Mouse (Mus musculus) gastrocnemius, postnatal 10 days (tissue): ENCODE measurements around the gene Dnajc13. TPM values are rescaled to one million over a fixed set of nuclear protein-coding genes. Genes with fewer than 3 reads are reported as not detected.

Experiments used
- DNase-seq: peaks from one replicate; pipeline ENCODE4 v3.0.0; 2021; ENCODE audit warnings: mixed read lengths
- total RNA-seq, 2 experiments: library from RNA; stranded (reverse); gene quantifications; 2 replicates each; pipeline ENCODE4 v1.2.3; 2021

Dnajc13 gene
- total RNA-seq, 2 experiments from 2014 or later: 25.8 to 32.5 TPM

DNA sequence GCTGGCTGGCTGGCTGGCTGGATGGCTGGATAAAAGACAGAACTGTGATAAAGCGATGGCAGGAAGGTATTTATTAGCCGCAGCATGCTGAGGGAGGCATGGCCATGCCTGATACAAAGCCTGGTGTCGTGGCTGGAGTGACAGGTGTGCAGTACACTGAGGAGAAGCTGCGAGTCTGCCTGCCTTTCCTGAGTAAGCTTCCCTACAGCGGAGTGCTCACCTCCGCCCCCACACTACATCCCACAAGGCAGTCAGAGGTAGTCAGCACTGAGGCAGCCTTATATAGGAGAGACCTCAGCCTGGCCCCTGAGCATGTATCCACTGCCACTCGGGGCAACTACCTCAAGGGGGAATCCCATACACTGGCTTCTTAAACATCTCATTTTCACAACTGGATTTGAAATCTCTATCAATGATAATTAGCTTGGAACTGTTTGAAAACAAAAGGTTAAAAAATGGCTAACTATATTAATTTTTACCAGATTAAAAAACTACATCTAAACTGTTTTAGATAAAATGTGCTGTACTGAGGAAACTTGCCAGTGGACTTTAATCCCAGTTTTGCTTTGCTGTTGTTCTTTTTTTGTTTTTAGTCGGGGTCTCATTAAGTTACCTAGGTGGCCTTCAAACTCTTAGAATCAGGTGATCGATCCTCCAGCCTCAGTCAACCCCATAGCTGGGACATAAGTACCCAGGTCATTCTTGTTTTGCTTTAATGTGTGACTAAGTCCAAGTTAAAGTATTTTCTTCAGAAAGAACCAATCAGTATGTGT is 8.1 kb downstream of the Dnajc13 start:
- no peak for DNase-seq

DNA sequence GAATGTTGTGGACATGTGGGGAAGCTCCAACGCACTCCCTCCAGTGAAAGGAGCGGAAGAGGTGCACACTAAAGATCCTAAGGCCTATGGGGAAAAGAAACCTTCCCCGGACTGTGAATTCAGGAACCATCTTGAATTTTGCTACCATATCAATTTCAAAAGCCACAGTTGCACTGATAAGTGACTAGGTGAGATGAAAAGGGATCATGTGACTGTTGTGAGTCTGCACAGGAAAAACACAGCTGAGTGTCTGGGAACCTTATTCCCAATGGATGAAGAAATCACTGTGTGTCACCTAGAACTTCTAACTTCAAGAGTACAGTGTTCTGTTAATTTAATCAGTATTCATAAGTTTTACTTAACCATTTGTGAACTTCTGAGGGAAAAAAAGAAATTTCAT is 10.1 kb downstream of the Dnajc13 start:
- no peak for DNase-seq

DNA sequence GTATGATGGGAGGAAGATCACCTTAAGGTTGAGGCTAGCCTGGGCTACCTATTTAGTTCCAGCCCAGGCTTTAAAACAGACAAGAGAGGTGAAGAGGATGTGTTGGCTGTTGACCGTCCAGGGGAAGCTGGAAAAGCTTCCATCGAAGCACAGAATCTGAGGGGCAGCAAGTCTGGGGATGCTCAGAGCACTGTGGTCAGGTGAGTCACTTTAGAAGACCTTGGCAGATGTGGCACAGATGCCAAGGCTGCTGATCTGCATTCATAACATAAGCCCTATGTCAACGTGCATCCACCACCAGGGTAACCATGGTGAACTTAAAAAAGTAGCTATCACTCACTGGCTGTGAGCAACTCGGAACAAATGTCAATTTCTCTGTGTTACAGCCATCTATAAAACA is 11.0 kb downstream of the Dnajc13 start:
- DNase-seq: no peak

DNA sequence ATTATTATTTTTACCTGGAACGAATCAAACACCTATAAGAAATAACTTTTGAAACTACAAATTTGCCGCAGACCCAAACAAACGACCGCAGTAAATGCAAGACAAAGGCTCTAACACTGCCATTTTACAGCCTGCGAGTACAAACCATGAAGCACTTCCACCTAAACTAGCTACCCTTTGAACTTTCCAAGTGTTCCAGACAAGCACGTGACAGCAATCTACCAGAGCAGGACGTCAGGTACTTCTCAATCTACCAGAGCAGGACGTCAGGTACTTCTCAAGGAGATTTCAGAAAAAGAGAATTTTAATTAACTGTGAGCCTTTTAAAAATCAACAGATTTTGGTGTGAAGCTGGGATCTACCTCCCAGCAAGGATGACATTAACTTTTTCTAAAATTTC is 11.6 kb downstream of the Dnajc13 start:
- DNase-seq: no peak

DNA sequence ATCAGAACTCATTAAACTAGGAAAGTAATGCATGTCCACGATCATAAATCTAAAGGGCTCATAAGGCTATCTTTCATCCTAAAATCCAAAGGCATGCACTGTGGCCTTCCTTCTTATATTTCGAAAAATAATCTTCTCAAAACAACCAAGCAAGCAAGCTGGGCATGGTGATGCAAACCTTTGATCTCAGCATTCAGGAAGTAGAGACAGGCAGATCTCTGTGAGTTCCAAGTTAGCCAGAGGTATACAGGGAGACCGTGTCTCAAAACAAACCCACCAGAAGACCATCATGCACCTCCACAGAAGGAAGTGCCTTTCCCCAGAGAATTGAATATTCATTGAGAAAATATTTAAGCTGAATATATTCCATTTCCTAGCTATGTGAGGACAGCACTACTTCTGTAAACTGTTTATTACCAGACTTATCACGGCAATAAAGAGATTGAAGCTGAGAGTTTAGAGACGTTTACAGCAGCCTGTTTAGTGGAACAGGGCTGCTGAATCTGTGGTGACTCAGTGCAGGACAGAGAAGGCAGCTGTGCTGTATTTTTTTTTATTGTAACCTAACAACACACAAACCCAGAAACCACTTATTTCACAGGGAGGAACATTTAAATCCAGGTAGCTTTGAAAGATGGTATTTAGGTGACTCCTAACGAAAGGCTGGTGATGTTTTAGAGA is 15.3 kb downstream of the Dnajc13 start:
- no peak for DNase-seq

DNA sequence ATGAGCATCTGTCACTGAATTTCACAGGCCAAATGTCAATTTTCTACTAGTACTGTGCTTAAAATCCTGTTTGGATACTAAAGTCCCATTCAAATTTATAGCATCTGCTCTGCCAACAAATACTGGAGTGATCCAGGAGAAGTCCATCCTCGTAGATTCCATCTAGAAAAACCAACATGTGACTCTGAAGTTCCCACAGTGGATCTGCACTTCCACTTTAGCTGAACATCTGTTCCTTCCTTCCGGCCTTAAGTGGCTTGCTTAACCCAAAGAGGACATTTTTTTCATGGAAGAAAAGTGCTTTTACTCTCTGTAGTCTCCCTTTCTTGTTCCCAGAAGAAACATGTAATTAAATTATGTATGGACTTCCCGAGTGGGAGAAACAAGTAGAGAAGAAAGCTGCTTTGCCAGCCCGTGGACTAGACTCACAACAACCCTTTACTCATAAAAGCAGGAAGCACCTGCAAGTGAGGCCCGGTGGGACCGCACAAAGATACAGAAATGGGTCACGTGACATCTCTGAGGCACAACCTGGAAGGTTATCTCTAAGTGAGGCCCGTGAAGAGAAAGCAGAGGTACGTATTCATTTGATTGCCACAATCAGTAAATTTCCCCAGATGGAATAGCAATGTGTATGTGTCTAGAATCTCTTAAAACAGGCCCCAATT is 18.8 kb downstream of the Dnajc13 start:
- no peak for DNase-seq

DNA sequence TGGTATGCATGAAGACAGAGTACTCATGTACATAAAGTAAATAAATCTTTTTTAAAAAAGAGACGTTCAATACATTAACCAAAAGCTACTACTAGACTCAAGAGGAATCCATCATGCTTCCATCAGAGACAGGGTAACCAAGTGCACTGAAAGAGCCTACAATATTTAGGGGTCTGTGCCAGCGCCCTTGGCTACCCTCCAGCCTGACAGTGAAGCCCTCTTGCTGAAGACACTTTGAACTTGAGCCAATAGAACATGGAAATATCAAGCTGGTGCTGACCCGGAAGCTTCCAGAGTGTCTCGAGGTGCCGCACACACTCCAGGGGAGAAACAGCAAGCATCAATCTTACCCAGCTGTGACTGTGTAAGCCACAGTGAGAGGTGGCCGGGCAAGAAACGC is 22.6 kb downstream of the Dnajc13 start:
- DNase-seq: no peak

DNA sequence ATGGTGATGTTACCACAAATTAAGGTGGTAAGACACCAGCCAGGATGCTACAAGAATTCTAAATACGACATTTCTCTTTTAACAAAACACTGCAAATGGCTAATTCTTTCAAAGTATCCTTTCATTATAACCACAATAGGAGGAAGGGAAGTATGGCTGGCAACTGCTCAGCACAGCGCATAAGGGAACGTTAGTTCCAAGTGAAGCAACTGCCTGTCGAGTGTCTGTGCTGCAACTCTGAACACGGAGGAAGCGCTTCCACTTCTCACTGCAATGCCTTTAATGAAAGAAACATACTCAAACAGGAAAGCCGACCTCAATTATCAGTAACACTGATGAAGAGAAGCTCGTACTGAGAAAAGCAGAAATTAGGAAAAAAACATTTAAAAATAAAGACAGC is 23.7 kb downstream of the Dnajc13 start:
- no peak for DNase-seq

DNA sequence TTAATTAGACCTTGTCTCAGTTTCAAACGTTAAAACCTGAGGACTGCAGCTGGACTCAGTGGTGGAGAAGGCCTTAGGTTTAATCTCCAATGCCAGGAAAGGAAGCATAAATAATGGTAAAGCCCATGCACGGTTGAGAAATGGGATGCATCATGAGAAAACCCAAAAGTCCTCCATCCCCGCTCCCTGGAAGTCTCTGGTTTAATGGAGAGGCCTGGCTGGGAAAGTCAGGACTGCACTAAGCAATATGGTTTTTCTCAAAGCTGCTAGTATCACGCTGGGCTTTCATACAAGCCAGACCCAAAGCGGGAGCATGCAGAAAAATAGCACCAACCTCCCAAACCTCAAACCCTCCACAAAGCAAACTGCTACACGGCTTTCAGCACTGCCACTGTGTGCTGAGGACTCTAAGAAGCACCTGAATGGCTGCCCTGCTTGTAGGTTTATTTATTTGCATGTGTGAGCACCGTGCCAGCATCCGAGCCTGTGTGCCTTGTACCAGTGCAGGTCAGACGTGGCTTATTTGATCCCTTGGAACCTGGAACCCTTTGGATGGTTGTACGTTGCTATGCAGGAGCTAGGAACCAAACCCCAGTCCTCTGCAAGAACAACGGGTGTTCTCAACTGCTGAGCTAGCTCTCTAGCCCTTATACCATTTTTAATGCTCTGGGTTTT is 26.3 kb downstream of the Dnajc13 start:
- DNase-seq: no peak

DNA sequence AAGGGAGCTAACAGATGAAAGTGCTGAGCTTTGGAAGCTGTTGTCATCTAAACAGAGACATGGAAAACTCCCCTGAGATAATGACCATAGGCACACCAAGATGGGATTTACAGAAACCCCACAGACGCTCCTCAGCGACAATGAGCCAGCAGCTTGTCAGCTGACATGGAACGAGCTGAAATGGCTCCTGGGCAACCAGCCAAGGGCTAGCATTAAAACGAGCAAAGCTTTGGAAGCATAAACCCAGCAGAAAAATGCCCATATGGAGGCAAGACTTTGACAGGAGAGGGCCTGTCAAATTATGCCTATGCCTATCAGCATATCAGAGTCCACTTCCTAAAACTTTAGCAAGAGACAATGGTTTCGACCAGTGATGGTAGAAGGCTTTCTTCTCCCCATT is 27.0 kb downstream of the Dnajc13 start:
- peak; percentile 47 for DNase-seq

DNA sequence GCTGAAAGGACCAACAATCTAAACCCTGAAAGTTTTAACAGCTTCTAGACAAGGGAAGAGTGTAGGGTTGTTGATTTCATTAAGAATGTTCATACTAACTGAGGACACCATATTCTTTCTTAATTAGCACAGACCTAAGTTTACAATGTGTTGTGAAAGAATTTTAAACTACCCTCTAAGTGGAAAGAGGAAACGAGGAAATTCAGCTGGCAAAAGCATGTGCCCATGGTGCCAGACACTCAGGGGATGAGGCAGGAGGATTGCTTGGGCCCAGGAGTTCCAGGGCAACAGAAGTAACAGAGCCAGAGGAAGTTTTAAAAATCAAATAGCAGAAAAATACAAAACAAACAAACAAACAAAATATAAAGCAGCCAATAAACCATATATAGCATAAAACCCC is 28.9 kb downstream of the Dnajc13 start:
- no peak for DNase-seq

DNA sequence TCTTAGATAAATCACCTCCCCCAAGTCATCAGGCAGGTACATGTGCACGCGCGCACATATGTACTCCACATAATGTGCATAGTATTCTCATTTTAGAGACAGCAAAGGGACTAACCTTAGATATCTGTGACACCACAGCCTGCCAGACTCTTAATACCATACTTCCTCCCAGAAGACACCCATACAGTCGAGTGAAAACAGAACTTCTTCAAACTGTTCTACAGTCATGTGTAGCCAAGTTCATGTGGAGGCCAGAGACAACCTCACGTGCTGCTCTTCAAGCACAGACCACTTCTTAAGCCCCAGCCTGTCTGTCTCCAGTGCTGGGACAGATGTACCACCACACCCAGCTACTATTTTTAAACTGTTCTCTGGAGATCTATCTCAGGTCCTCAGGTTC is 29.7 kb downstream of the Dnajc13 start:
- DNase-seq: no peak

DNA sequence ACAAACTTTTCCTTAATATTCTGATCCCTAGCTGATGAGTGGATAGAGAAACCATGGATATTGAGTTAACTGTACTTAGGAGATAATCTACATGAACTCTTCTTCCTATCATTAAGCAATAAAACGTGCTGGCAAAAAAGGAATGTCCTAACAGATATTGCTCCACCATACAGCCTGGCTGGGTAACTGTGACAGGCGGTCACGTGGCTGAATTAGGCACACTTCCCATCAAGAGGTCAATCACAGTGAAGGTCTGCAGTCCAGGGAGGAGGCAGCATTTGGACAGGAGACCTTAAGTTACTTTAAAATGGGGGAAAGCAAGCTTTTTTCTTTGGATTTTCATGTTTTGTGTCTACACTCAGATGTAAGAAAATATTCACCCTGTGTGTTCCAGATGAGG is 30.7 kb downstream of the Dnajc13 start:
- DNase-seq: no peak

DNA sequence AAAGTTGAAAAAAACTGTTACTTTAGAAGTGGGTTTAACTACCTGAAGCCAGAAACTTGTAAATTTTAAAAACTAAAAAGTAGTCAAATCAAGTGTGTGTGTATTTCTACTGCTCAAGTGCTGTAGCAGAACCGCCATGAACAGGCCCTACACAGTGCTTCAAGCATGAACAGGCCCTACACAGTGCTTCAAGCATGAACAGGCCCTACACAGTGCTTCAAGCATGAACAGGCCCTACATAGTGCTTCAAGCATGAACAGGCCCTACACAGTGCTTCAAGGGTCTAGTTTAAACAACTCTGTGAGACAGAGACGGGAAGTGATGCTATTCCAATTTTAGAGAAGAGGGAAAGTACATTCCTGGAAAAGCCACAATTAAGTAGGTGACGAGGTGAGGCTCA is 51.3 kb downstream of the Dnajc13 start:
- no peak for DNase-seq

DNA sequence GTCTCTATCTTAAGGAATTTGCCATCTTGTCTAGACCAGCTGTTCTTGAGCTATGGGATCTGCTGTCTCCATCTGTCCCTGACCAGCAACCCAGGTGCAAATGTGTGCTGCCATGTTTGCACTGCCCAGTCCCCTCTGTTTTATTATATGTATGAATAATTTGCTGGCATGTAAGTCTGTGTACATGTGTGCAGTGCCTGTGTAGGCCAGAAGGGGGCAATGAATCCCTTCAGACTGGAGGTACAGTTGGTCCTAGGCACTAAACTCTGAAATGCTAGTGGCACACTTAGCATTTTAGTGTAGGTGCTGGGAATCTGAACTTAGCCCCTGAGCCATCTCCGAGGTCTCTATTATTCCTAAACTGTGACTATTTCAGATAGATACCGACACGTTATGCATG is 58.9 kb downstream of the Dnajc13 start:
- peak; percentile 49 for DNase-seq

DNA sequence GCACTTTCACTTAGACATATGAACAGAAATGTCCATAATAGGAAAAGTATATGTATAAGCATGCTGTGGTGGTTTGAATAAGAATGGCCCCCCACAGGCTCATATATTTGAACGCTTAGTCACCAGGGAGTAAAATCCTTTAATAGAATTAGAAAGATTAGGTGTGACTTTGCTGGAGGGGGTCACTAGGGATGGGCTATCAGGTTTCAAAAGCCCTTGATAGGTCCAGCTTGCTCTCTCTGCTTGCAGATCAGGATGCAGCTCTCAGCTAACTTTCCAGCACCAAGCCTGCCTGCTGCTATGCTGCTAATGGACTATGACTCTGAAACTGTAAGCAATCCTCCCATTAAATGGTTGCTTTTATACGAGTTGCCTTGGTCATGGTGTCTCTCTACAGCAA is 68.2 kb downstream of the Dnajc13 start:
- DNase-seq: no peak

DNA sequence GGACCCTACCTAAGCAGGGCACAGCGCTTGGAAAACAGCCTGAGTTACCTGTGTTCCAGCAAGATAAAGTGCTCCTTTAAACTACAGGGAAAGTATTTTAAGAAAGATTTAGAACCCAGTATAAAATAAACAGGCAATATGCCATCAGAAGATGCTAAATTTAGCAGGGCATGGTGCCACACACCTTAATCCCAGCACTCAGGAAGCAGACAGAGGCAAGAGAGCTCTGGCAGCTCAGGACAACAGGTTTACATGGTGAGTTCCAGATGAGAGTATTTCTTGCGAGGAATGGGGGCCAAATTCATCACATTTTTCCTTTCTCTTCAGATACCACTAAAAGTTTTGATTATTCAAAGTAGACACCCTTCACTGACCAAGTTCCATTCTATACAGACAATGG is 68.8 kb downstream of the Dnajc13 start:
- DNase-seq: no peak

DNA sequence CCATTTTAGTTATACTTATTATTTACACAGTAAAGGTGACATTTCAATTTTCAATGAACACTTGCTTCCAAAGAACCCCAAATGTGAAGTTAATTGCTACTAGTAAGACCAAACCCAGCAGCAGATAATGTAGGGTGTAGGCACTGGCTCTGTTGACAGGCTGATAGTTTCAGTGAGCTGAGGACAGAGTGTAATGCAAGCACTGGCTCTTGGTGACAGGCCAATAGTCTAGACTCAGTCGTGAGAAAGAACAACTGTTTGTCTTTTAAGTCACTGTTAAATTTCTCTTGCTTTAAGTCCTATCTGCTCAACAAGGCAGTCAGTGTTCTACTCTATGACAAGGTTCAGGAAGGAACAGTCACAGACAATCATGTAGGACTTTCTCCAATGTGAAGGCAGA is 69.4 kb downstream of the Dnajc13 start:
- DNase-seq: no peak

DNA sequence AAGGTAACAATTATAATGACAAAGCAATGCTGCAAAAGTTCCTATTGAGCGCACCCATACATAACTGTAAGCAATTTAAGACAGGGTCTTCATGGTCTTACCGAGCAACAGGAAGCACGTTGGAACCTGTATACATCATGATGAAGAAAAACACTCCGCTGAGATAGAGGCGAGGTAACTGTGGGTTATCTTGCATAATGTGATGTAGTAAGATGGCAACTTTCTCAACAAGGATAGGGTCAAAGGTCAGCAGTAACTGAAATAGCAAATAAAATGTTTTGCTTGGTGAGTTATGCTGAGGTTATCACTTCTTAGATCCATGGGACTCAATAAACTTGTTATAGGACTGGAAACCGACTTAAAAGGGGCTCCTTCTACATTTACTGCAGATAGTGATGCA is 70.2 kb downstream of the Dnajc13 start:
- no peak for DNase-seq

DNA sequence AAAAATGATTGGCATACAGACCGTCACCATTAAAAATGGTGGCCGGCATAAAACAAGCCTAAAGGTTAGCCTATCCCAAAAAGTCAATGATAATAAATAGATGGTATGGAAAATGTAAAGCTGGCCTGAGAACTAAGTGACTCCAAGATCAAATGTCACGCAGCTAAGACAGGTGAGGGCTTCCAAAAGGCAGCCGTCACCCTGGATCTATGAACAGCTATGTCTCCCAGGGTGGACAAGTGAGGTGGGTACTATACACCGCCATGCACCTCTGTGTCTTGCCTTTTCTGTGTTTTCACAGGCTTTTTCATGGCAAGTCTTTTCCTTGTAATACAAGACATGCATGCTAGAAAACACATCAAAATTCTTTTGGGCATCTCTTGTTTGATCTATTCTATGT is 73.1 kb downstream of the Dnajc13 start:
- no peak for DNase-seq

DNA sequence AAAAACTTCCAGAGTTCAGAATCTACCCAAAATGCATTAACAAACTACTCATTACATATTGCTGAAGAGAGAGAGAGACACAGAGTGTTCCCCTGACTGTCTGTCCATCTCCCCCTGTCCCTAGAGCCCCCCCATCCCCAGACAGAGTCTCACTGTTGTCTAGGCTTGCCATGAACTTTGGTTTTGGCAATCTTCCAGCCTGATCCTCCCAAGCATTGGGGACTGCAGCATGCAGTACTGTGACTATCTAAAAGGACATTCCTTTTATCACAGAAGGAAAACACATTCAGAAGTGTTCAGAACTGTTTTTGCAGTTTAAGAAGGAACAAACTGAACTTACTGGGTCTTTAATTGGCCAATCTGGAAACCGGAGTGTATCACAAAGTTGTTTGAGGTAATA is 74.0 kb downstream of the Dnajc13 start:
- DNase-seq: no peak

DNA sequence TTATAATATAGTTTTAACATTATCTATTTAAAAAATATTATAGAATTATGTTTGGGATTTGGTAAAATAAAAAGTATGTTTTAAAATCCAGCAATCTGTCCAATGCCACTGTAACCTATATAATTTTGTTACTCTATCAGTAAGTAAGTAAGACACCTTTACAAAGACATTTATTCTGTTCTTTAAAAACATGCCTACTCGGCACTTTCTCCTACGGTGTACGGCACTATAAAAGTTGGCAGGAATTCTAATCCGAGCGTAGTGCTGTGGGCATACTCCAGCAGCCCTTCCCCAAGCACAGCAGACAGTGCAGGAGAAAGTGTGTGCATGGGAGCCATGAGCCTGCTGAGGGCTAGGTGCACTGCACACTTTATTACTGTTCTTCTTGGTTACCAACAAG is 75.7 kb downstream of the Dnajc13 start:
- DNase-seq: no peak

DNA sequence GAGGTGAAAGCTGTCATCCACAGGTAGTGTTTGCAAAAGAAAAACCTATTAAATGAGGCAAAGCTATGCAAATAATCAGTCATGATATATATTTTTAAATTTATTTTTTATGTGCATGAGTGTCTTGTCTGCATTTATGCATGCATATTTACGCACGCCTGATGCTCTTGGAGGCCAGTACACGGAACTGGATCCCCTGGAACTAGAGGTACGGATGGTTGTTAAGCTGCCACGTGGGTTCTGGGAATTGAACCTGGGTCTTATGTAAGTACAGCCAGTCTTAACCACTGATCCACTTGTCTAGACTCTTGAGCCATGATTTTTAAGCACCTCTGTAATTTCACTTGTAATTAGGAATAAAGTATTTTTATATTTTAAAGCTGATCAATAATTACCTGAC is 79.5 kb downstream of the Dnajc13 start:
- DNase-seq: no peak
